Mouse (Mus musculus) neural tube, embryonic 14.5 days (tissue): ENCODE results near the gene Zfp157. TPM values are rescaled to one million over a fixed set of nuclear protein-coding genes. Genes with fewer than 3 reads are reported as not detected.

ENCODE experiments used
- polyA plus RNA-seq: library from polyadenylated mRNA; unstranded; fragments of >200 nt; fragmentation: Nextera tagmentation; extraction: Ambion mirVana; gene quantifications from 2 replicates; pipeline ENCODE4 v1.2.1, GENCODE M21; 2014

Zfp157 gene
- polyA plus RNA-seq, 1 experiment from 2014 or later: 87.0 TPM

Other genes starting within 250 kb of the Zfp157 start
- 12.9 and 14.6 TPM in 2 replicates for gene Mblac1, start 247.2 kb upstream of the Zfp157 start, polyA plus RNA-seq
- gene Nxpe5, start 215.6 kb upstream of the Zfp157 start, polyA plus RNA-seq: not detected in 2 replicates
- gene Lamtor4, start 186.0 kb upstream of the Zfp157 start, polyA plus RNA-seq: 71.7 and 90.4 TPM in 2 replicates
- 16.3 and 16.5 TPM in 2 replicates for gene BC037034, start 177.4 kb upstream of the Zfp157 start, polyA plus RNA-seq
- gene Gal3st4, start 168.6 kb upstream of the Zfp157 start, polyA plus RNA-seq: 2.2 and 3.4 TPM in 2 replicates
- gene Gm43720, start 161.5 kb upstream of the Zfp157 start, polyA plus RNA-seq: 0.11 TPM in 1 of 2 replicates, not detected in the other
- 25.7 and 25.8 TPM in 2 replicates for gene Gpc2, start 161.5 kb upstream of the Zfp157 start, polyA plus RNA-seq
- gene Stag3, start 161.2 kb upstream of the Zfp157 start, polyA plus RNA-seq: 9.3 and 12.5 TPM in 2 replicates
- gene Pvrig, start 99.5 kb upstream of the Zfp157 start, polyA plus RNA-seq: not detected in 2 replicates
- not detected in 2 replicates for gene 1700123K08Rik, start 123.2 kb downstream of the Zfp157 start, polyA plus RNA-seq
- gene Zfp68, start 178.3 kb downstream of the Zfp157 start, polyA plus RNA-seq: 88.1 and 91.3 TPM in 2 replicates
- 25.6 and 26.8 TPM in 2 replicates for gene A430033K04Rik, start 181.4 kb downstream of the Zfp157 start, polyA plus RNA-seq